Mouse (Mus musculus) liver, embryonic 16.5 days (tissue): Measurements from ENCODE around the gene Otop2. TPM values are rescaled to one million over a fixed set of nuclear protein-coding genes. Genes with fewer than 3 reads are reported as not detected.

ENCODE experiments used
- ATAC-seq: fragments of 200-750 bp; cut with Nextera tagmentation; 2 replicates; pipeline ENCODE4 v1.8.0; 2017; ENCODE audit warnings: low read depth, mild to moderate bottlenecking, moderate number of reproducible peaks, moderate library complexity
- H3K27ac ChIP-seq: fragments of 300-500 bp; sonication (generic); 2 replicates; pipeline ENCODE4 v1.5.1; 2014; ENCODE audit warnings: mild to moderate bottlenecking, low read length
- H3K27me3 ChIP-seq: fragments of 300-500 bp; sonication (generic); 2 replicates; pipeline ENCODE4 v1.6.1; 2014; ENCODE audit warnings: low read depth, low read length, mixed read lengths; ENCODE audit not compliant: control insufficient read depth, insufficient read depth
- H3K36me3 ChIP-seq: fragments of 300-500 bp; sonication (generic); 2 replicates; pipeline ENCODE4 v1.6.1; 2014; ENCODE audit warnings: mild to moderate bottlenecking; ENCODE audit not compliant: control insufficient read depth, insufficient read depth
- H3K4me1 ChIP-seq: fragments of 300-500 bp; sonication (generic); 2 replicates; pipeline ENCODE4 v1.6.1; 2014; ENCODE audit warnings: low read depth, low read length, mixed read lengths; ENCODE audit not compliant: control insufficient read depth
- H3K4me2 ChIP-seq: fragments of 300-500 bp; sonication (generic); 2 replicates; pipeline ENCODE4 v1.6.1; 2014; ENCODE audit warnings: low read depth, low read length, mixed read lengths
- H3K4me3 ChIP-seq: fragments of 300-500 bp; sonication (generic); 2 replicates; pipeline ENCODE4 v1.5.1; 2014; ENCODE audit warnings: low read depth, mild to moderate bottlenecking, low read length
- H3K9ac ChIP-seq: fragments of 300-500 bp; sonication (generic); 2 replicates; pipeline ENCODE4 v1.6.1; 2014; ENCODE audit warnings: low read depth, low read length
- H3K9me3 ChIP-seq: fragments of 300-500 bp; sonication (generic); replicated peaks from 2 replicates; pipeline ENCODE4 v1.6.1; 2016; ENCODE audit warnings: low read length; ENCODE audit not compliant: control insufficient read depth
- WGBS: fragments of 180-500 bp; shearing (Covaris S2); extraction: QIAGEN DNeasy Blood & Tissue Kit; methylation state at CpG from one replicate; pipeline ENCODE4 v1.1.7; 2014; ENCODE audit not compliant: insufficient replicate concordance; 5-methylcytosine and 5-hydroxymethylcytosine counted together
- polyA plus RNA-seq: library from polyadenylated mRNA; unstranded; fragments of >200 nt; fragmentation: Nextera tagmentation; extraction: Ambion mirVana; gene quantifications from 2 replicates; pipeline ENCODE4 v1.2.1, GENCODE M21; 2015

The Otop2 gene
- polyA plus RNA-seq, 1 experiment from 2014 or later: not detected

- Histone ChIP-seq H3K9me3 (no peaks in the 10 kb centered on the region), H3K4me1 (no peaks in the 10 kb centered on the region), H3K4me2 (no peak overlapping the region), H3K36me3 (no peaks in the 10 kb centered on the region), H3K9ac (no peak overlapping the region), H3K27ac (no peak overlapping the region), H3K27me3 (peaks cover 15% of the 10 kb centered on the region; the same call in 1 of the 2 replicates), H3K4me3 (no peak overlapping the region)
- WGBS: 58% methylated on average over 4 of the region's 4 CpGs
- ATAC-seq: no peak
Observed at GRCm38 (mm10) chr11:115300745-115301144, 6.2 kb upstream of the Otop2 start.

DNA sequence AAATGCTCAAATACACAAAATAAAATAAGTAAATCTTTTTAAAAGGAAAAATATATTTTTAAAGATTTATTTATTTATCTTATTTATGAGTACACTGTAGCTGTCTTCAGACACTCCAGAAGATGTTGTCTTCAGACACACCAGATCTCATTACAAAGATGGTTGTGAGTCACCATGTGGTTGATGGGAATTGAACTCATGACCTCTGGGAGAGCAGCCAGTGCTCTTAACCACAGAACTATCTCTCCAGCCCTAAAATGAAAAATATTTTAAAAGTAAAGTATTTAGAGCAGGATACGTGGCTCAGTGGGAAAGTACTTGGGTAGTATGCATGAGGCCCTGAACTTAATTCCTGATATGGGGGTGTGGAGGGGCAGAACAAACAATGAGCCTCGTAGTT, 5.6 kb upstream of the Otop2 start:
- WGBS: 54% methylated on average over 2 of the region's 2 CpGs

DNA sequence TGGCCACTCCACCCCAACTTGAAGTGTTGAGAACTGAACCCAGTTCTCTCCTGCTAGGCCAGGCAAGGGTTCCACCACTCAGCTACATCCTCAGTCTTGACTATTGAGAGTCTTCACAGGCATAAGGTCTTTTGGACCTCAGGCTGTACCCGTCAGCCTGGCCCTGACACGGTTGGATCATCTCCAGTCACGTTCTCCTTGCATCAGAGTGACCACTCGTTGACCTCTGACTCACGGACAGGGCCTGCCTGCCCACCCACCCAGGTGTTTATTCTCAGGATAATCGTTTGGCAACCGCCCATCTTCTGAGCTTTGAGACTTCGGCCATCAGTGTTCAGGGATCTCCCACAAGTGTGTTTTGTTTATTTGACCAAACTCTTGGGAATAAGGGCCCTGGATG, 3.8 kb upstream of the Otop2 start:
- Histone ChIP-seq H3K9ac (no peak overlapping the region), H3K36me3 (no peaks in the 10 kb centered on the region), H3K4me1 (no peaks in the 10 kb centered on the region), H3K27me3 (peaks cover 3% of the 10 kb centered on the region; the same call in 1 of the 2 replicates), H3K4me3 (no peak overlapping the region), H3K9me3 (no peaks in the 10 kb centered on the region), H3K27ac (no peak overlapping the region), H3K4me2 (no peak overlapping the region)
- ATAC-seq: no peak
- WGBS: 47% methylated on average over 8 of the region's 8 CpGs

More for the DNA sequence above, 5.6 kb upstream of the Otop2 start:
- no peak overlapping the region for H3K9ac ChIP-seq
- H3K27me3 ChIP-seq: peaks cover 15% of the 10 kb centered on the region; the same call in 1 of the 2 replicates
- no peak for ATAC-seq
- H3K27ac ChIP-seq: no peak overlapping the region
- H3K4me3 ChIP-seq: no peak overlapping the region
- no peaks in the 10 kb centered on the region for H3K4me1 ChIP-seq
- no peak overlapping the region for H3K4me2 ChIP-seq
- no peaks in the 10 kb centered on the region for H3K9me3 ChIP-seq
- no peaks in the 10 kb centered on the region for H3K36me3 ChIP-seq

- ATAC-seq: no peak
Observed at GRCm38 (mm10) chr11:115308781-115309180, 1.8 kb downstream of the Otop2 start.

DNA sequence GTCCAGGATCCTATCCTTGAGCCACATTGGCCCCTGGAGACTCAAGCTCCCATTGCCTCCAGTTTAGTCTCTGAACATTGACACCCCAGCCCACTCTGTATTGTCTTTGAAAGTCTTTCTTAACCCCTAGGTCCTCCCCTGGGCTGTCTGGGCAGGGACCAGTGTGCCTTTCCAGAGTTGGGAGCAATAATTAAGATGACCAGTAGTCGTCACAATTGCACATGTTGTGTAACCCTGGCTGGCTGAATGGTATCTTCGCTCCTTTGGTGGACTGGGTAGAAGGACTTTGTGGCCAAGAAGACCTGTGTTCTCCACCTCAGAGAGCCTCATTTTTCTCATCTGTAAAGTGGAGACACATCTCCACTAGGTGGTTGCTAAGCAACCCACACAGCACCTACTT, 7.3 kb downstream of the Otop2 start:
- no peak for ATAC-seq
- no peak overlapping the region for H3K4me2 ChIP-seq
- no peak overlapping the region for H3K27ac ChIP-seq
- H3K36me3 ChIP-seq: no peaks in the 10 kb centered on the region
- no peaks in the 10 kb centered on the region for H3K4me1 ChIP-seq
- no peak overlapping the region for H3K9ac ChIP-seq
- peaks cover 38% of the 10 kb centered on the region for H3K27me3 ChIP-seq
- WGBS: 34% methylated on average over 2 of the region's 2 CpGs
- no peak overlapping the region for H3K4me3 ChIP-seq
- H3K9me3 ChIP-seq: no peaks in the 10 kb centered on the region

More at GRCm38 (mm10) chr11:115308781-115309180, 1.8 kb downstream of the Otop2 start:
- no peak overlapping the region for H3K9ac ChIP-seq
- H3K4me3 ChIP-seq: no peak overlapping the region
- H3K9me3 ChIP-seq: no peaks in the 10 kb centered on the region
- H3K27ac ChIP-seq: no peak overlapping the region
- no peaks in the 10 kb centered on the region for H3K4me1 ChIP-seq
- no peaks in the 10 kb centered on the region for H3K36me3 ChIP-seq
- no peak overlapping the region for H3K4me2 ChIP-seq
- WGBS: 36% methylated on average over 1 of the region's 1 CpGs
- 0 out of 2 replicates have a peak, but pooled peaks cover 2% of the 10 kb centered on the region for H3K27me3 ChIP-seq

GRCm38 (mm10) chr11:115317204-115317603, 10.2 kb downstream of the Otop2 start:
- Histone ChIP-seq H3K27ac (no peak overlapping the region), H3K4me1 (no peaks in the 10 kb centered on the region; the same call in 1 of the 2 replicates), H3K4me2 (no peak overlapping the region), H3K9me3 (no peaks in the 10 kb centered on the region), H3K27me3 (peaks cover 68% of the 10 kb centered on the region), H3K4me3 (no peak overlapping the region), H3K9ac (no peak overlapping the region), H3K36me3 (no peaks in the 10 kb centered on the region)
- WGBS: 51% methylated on average over 7 of the region's 7 CpGs
- no peak for ATAC-seq

DNA sequence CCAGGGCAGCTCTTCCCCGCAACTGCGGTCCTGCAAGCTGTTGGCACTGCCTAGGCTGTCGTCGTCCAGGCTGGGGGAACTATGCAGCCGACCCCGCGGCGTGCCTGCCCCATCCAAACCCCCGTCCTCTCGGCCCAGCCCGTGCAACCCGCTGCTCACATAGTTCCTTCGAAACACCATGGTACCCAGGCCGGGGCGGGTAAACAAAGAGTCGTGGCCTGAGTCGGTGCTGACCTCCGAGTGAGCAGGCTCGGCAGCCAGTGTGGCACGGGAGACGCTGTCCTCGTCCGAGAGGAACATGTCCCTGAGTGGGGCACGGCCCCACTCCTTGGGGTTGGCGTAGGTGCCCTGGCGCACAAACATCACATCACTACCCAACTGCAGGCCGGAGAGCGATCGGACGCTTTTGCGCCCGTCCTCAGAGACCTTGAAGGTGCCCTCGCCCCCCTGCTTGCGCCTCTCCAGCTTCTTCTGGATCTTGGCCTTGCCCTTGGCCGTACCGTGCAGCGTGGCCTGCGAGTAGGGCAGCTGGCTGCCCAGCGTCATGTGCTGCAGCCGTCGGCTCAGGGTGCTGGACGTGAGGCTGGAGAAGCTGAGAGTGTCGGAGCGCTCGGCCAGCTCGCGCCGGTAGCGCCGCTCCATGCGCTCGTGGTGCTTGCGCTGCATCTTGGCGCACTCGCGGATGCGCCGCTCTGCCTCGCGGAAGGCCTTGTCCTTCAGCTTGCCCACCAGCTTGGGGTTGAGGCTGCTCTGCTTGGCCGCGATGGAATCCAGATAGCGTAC, 11.5 kb downstream of the Otop2 start:
- no peaks in the 10 kb centered on the region; the same call in 1 of the 2 replicates for H3K4me1 ChIP-seq
- H3K27me3 ChIP-seq: peaks cover 78% of the 10 kb centered on the region
- H3K36me3 ChIP-seq: no peaks in the 10 kb centered on the region
- no peak overlapping the region for H3K4me2 ChIP-seq
- no peak overlapping the region for H3K27ac ChIP-seq
- no peaks in the 10 kb centered on the region for H3K9me3 ChIP-seq
- no peak overlapping the region for H3K4me3 ChIP-seq
- H3K9ac ChIP-seq: no peak overlapping the region
- whole genome bisulfite sequencing: 6% methylated on average over 63 of the region's 63 CpGs
- no peak for ATAC-seq

DNA sequence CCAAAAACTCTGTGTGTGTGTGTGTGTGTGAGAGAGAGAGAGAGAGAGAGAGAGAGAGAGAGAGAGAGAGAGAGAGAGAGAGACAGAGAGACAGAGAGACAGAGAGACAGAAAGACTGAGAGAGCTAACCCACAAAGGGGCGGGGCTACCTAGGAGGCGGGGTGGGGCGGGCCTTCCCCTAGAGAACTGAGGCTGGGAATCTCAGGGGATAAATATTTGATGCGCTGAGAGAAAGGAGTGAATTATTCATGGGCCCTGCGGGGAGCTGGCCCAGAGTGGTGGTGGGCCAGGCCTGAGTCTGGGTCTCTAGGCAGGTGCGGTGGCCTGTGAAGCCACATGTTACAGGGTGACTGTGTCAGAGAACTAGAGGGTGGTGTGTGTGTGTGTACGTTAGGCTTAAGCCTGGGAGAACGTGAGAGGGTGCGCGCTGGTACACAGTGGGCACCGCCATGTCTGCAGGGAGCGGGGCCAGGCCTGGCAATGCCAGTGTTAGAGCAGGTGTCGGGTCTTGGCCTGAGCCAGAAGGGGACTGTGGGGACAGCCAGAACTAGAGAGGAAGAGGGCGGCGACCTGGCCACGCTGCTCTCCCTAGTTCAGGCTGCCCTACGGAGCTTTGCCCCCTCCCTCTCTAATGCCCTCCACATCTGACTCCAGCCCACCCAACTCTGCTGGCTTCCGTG, 12.9 kb downstream of the Otop2 start:
- H3K36me3 ChIP-seq: no peaks in the 10 kb centered on the region
- WGBS: 4% methylated on average over 18 of the region's 18 CpGs
- no peak overlapping the region for H3K27ac ChIP-seq
- no peak overlapping the region for H3K4me2 ChIP-seq
- no peak for ATAC-seq
- H3K9me3 ChIP-seq: no peaks in the 10 kb centered on the region
- peaks cover 92% of the 10 kb centered on the region for H3K27me3 ChIP-seq
- no peak overlapping the region for H3K9ac ChIP-seq
- no peaks in the 10 kb centered on the region; the same call in 1 of the 2 replicates for H3K4me1 ChIP-seq
- H3K4me3 ChIP-seq: no peak overlapping the region
